Mouse (Mus musculus) erythroblast, embryonic 14.5 days (primary cell): Measurements from ENCODE around the gene Asb16. TPM values are rescaled to one million over a fixed set of nuclear protein-coding genes. Genes with fewer than 3 reads are reported as not detected.

Source experiments
- H3K27me3 ChIP-seq: 2 replicates; pipeline ENCODE4 v1.6.1; 2012; ENCODE audit warnings: inconsistent platforms; ENCODE audit not compliant: control insufficient read depth
- H3K36me3 ChIP-seq: 2 replicates; pipeline ENCODE4 v1.6.1; 2012; ENCODE audit warnings: mild to moderate bottlenecking, inconsistent platforms; ENCODE audit not compliant: control insufficient read depth
- H3K4me1 ChIP-seq: 2 replicates; pipeline ENCODE4 v1.6.1; 2012; ENCODE audit warnings: inconsistent platforms; ENCODE audit not compliant: control insufficient read depth
- H3K4me3 ChIP-seq: replicated peaks from 2 replicates; pipeline ENCODE3; 2012; ENCODE audit warnings: moderate library complexity, mild to moderate bottlenecking, inconsistent platforms
- H3K9me3 ChIP-seq: 2 replicates; pipeline ENCODE4 v1.6.1; 2012; ENCODE audit warnings: low read length, inconsistent platforms, mixed read lengths; ENCODE audit not compliant: control insufficient read depth
- GATA1 ChIP-seq: IDR thresholded peaks from 2 replicates; pipeline ENCODE4 v1.6.1; 2012; ENCODE audit warnings: low read length, inconsistent platforms, mixed read lengths
- TAL1 ChIP-seq: IDR thresholded peaks from 3 replicates; pipeline ENCODE4 v1.6.1; 2012; ENCODE audit warnings: low read length, inconsistent platforms, mixed read lengths
- polyA plus RNA-seq: library from polyadenylated mRNA; stranded (reverse); fragments of >175 nt; gene quantifications from 2 replicates; pipeline ENCODE4 v1.2.3, GENCODE M21; 2012

The Asb16 gene
- polyA plus RNA-seq, 1 experiment: 0.02 TPM

DNA sequence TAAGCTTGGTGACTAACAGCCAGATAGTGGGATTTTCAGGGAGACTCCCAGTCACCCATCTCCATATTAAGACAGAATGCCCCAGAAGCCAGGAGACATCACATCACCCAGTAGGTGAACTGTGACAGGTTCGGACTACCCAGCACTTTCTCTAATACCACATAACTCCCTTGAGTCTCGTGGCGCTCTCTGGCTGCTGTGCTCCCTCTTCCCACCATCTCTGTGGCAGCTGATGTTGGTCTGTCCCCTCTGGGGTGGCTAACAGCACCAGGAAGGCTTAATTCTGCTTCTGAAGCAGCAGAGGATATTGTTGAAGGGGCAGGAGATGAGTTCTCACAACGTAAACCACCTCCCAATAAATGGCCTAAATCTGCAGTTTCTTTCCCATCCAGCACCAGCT, 43.4 kb downstream of the Asb16 start:
- Histone ChIP-seq H3K4me1 (peaks cover 81% of the 10 kb centered on the region), H3K27me3 (no peaks in the 10 kb centered on the region), H3K4me3 (no peak overlapping the region), H3K9me3 (no peaks in the 10 kb centered on the region), H3K36me3 (peaks cover 95% of the 10 kb centered on the region)
- TF ChIP-seq TAL1 (no peak), GATA1 (no peak)

DNA sequence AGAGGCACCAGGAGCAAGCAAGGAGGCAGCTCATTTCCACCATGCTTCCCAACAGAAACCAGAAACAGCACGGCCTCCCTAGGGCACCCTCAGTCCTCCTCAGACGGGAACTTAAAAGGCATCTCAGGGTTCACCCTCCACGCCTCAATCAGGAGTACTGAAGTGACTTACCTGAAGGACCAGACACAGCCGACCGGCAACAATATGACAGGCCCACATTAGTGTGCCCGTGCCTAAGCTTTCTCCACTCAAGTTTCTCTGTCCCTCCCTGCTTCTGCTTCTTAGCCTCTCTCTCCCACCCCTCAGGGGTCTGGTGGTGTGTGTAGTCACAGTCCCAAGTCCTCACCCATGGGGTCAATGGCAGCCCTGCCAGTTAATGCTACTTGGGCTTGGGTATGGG, 44.0 kb downstream of the Asb16 start:
- TF ChIP-seq TAL1: no peak
- TF ChIP-seq GATA1: no peak
- H3K9me3 ChIP-seq: no peaks in the 10 kb centered on the region
- no peaks in the 10 kb centered on the region for H3K27me3 ChIP-seq
- H3K4me3 ChIP-seq: no peak overlapping the region
- H3K4me1 ChIP-seq: peaks cover 80% of the 10 kb centered on the region
- peaks cover 89% of the 10 kb centered on the region for H3K36me3 ChIP-seq

DNA sequence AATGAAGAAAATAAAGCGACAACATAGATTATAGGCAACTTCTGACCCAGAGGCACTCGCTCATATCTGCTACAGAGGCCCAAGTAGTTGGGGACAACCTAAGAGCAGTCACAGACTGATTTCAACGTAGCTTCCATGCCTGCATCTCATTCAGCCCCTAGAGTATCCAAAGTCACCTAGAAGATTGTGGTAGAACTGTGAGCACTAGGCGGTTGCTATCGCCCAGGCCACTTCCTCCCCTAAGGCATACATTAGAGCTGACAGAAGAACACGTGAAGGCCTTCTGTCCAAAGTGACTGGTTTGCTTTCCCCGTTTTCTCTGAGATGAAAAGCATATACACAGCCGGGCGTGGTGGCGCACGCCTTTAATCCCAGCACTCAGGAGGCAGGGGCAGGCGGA, 45.8 kb downstream of the Asb16 start:
- TF ChIP-seq GATA1 (no peak), TAL1 (no peak)
- Histone ChIP-seq H3K4me1 (peaks cover 66% of the 10 kb centered on the region), H3K27me3 (no peaks in the 10 kb centered on the region), H3K4me3 (no peak overlapping the region), H3K9me3 (no peaks in the 10 kb centered on the region), H3K36me3 (peaks cover 74% of the 10 kb centered on the region)

DNA sequence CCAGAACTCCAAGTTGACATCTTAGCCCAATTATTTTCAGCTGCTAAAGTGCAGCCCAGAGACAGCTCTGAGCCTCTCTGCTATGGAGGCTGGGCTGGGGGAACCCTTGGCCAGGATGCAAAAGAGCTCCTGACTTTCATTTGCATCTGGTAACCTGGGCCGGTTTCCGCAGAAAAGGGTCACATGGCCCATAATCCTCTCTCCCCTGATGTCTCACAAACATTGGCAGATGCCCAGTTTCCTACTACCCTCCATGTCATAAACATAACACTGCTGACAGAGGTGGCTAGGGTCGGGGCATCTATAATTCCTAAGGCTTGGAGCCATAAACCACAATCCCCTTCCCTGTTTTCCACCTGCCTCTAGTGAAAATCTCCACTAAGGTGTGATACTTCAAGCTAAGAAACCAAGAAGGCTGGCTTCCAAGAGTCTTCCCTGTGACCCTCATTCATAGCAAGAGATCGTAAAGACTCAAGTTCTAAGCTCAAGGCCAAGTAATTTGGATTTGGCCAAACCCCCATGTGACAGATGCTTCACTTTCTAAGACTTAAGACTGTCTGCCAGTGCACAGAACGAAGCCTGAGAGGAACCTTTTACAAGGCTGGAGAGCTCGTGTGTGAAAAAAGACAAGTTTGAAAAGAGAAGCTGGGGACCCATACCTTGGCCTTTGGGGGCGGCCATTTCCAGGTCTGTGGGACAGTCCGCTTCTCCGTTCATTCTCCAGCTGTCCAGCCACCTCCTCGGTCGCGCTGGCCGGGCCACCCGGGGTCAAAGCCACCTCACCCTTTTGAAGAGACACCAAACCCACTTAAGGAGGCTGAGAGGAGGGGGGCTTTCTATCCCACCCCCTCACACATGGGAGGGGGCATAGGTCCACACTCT, 47.4 kb downstream of the Asb16 start:
- peaks cover 58% of the 10 kb centered on the region for H3K36me3 ChIP-seq
- peaks cover 65% of the 10 kb centered on the region for H3K4me1 ChIP-seq

DNA sequence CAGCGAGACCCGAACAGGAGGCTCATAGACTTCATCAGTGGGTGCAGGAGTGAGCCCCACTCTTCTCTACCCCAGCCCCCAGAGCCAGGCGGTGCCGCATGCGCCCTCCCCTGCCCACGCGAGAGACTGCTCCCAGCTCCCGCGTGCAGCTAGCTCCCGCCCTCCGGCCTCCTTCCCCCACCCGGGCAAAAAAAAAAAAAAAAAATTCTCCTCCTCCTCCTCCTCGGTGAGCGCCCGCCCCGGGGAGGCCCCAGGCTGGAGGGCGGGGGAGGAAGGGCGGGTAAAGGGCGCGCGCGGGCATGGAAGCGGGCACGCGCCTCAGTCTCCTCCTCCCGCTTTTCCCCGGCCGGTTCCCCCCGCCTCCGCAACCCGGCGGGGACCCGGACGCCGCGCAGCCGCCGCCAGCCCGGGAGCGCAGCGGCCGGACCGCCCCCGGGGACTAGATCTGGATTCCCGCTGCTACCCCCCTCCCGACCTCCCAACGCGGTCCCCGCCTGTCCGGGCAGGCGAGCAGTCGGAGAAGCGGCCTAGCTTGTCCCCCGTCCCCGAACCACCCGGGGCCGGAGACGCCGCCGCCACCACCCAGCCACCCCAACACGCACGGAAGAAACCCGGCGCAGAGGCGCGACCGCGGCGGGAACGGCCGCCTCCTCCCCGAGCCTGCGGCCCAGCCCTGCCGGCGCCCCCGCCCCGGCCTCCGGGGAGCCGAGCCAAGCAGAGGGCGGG, 48.2 kb downstream of the Asb16 start:
- Histone ChIP-seq H3K27me3 (peaks cover 13% of the 10 kb centered on the region), H3K4me1 (peaks cover 58% of the 10 kb centered on the region), H3K9me3 (no peaks in the 10 kb centered on the region), H3K4me3 (peak overlapping the region; percentile 99), H3K36me3 (peaks cover 50% of the 10 kb centered on the region)
- TF ChIP-seq TAL1 (no peak), GATA1 (no peak)

More for the DNA sequence above, 47.4 kb downstream of the Asb16 start:
- TF ChIP-seq TAL1: no peak
- no peak for TF ChIP-seq GATA1
- Histone ChIP-seq H3K27me3 (peaks cover 5% of the 10 kb centered on the region), H3K9me3 (no peaks in the 10 kb centered on the region), H3K4me3 (peak overlapping the region; percentile 99)

DNA sequence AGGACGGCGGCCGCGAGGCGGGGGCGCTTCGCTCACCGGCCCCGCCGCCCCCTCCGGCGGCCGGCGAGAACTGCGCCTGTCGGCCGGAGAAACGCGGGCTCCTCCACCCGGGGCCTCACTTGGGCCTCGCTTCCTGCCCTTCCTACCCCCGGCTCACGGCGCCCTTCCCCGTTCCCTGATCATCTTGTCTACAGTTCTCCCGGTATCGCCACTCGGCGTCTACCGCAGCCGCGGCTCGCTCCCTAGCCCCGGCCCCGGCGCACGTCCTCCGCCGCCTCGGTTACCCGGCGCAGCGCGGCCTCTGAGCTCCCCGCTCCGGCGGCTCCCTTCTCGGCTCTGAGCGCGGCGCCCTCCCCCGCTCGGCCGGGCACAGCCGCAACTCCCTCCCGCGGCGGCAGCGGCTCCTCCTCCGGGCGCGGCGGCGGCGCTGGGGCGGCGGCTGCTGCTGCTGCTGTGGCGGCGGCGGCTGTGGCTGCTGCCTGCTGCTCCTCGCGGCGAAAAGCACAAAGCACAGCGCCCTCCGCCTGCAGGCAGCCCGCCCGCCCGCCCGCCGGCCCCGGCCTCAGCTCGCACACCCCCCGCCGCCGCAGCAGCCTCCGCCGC, 48.9 kb downstream of the Asb16 start:
- Histone ChIP-seq H3K36me3 (peaks cover 44% of the 10 kb centered on the region), H3K4me3 (peak overlapping the region; percentile 99), H3K27me3 (peaks cover 19% of the 10 kb centered on the region), H3K4me1 (peaks cover 54% of the 10 kb centered on the region), H3K9me3 (no peaks in the 10 kb centered on the region)
- TF ChIP-seq TAL1 (no peak), GATA1 (no peak)

DNA sequence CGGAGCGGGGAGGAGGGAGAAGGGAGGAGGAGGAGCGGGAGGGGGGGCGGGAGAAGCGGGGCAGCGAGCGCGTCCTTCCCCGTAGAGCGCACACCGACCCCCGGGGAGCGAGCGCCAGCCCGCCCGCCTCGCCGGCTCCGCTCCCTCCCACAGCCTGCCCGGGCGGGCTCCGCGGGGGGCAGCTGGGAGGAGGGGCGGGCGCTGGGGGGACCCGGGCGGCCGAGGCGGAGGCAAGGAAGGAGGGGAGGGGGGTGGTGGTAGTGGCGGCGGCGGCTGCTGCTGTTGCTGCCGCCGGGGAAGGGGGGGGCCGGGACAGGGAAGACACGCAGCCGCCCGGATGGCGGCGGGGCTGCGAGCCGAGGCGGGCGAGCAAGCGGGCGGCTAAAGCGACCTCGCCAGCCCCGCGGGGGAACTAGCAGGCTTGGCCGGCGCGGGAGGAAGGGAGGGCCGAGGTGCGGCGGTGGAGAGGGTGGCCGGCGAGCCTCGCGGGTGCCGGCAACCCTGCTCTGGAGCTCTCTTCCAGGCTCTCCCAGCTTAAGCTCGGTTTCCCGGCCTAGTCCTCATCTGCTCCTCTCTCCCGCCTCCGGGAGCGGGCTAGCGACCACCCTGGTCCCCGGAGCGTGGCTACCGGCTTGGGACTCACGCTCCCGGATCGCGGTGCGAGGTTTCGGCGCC, 49.5 kb downstream of the Asb16 start:
- no peak for TF ChIP-seq GATA1
- Histone ChIP-seq H3K9me3 (no peaks in the 10 kb centered on the region), H3K36me3 (peaks cover 37% of the 10 kb centered on the region), H3K4me1 (peaks cover 48% of the 10 kb centered on the region), H3K27me3 (peaks cover 23% of the 10 kb centered on the region), H3K4me3 (peak overlapping the region; percentile 99)

DNA sequence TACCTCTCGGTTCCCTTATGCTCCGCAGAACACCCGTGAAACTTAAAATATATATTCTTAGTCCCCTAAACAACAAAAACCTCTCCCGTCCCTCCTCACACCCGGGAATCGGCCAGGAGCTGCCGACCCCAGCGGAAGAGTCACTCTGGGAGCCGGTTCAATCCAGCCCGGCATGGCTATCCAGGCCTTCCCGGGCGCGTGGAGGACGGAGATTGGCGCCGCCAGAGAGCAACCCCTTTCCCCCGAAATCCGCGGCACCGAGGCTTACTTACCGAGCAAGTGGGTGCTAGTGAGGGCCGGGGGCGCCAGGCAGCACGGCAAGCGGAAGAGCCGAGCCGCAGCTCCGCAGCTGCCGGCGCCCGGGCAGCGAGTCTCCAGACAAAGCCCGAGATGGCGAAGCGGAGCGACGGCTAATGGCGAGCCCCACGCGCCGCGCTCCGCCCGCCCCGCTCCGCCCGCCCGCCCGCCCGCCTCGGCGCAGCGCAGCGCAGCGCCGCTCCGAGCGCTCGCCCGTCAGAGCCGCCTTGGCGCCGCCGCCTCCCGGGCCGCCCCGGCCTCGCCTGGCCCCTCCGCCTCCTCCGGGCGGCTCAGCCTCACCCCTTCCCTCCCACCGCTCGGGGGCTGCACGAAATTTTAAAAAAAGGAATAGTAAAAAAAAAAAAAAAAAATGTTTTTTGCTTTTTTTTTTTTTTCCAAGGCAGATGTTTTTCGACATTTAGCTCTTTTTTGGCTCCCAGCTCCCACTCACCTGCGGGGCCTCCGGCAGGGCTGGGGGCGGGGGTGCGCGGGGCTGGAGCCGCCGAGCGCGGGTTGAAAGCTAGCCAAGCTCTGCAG, 50.2 kb downstream of the Asb16 start:
- no peak for TF ChIP-seq TAL1
- no peak for TF ChIP-seq GATA1
- Histone ChIP-seq H3K27me3 (peaks cover 31% of the 10 kb centered on the region), H3K4me1 (peaks cover 44% of the 10 kb centered on the region), H3K36me3 (peaks cover 30% of the 10 kb centered on the region), H3K4me3 (peak overlapping the region; percentile 99), H3K9me3 (no peaks in the 10 kb centered on the region)

DNA sequence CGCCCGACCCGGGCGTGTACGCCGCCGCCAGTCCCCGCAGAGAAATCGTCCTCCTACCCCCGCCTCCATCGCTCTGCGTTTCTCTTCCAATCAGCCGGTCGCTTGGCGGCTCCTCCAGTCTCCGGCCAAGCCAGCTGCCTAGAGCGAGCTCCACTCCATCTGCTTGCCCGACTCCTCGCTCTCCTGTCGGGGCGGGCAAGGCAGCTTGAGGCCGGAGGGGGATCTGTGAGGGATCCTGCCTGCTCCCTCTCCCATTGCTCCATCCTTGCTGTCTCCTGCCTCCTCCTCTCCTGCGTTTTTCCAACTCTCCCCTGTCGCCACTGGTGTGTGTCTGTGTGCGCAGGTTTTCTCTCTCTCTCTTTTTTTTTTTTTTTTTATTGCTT, 50.9 kb downstream of the Asb16 start, which contains the start of gene Ubtf:
Gene Ubtf (minus strand): TSS at position 333 of the 383 bp plus-strand sequence.
- Histone ChIP-seq H3K36me3 (peaks cover 24% of the 10 kb centered on the region), H3K27me3 (peaks cover 36% of the 10 kb centered on the region), H3K4me1 (peaks cover 39% of the 10 kb centered on the region), H3K9me3 (no peaks in the 10 kb centered on the region), H3K4me3 (peak within 1 kb of the TSS; percentile 99)
- no peak for TF ChIP-seq TAL1
- no peak for TF ChIP-seq GATA1
